Mouse (Mus musculus): Measurements from ENCODE around the gene Nkap.
"Not testable (repeated sequence)": the region's sequence is repeated elsewhere in the genome, so short reads cannot be mapped to it uniquely, and the experiment has no call there.

Gene Nkap

GRCm38 (mm10) chrX:37157839-37158238, 31.2 kb downstream of the Nkap start:
- in situ Hi-C loops (cut with MboI, MseI): no loop called here

GRCm38 (mm10) chrX:37161169-37161568, 34.6 kb downstream of the Nkap start:
- in situ Hi-C loops (cut with MboI, MseI): no loop called here

- in situ Hi-C loops (cut with MboI, MseI): no loop called here
These were observed 36.5 kb downstream of the Nkap start for GRCm38 (mm10) chrX:37163115-37163514.

GRCm38 (mm10) chrX:37167085-37167484, 40.5 kb downstream of the Nkap start:
- in situ Hi-C loops (cut with MboI, MseI): no loop called here

GRCm38 (mm10) chrX:37168742-37169141, 42.1 kb downstream of the Nkap start, which contains the start of gene Akap14:
Gene Akap14 (minus strand): TSS chrX:37168842.
- in situ Hi-C loops (cut with MboI, MseI): no loop called here

GRCm38 (mm10) chrX:37184401-37184800, 57.8 kb downstream of the Nkap start:
- in situ Hi-C loops (cut with MboI, MseI): not testable (repeated sequence)

GRCm38 (mm10) chrX:37190755-37191104, 64.1 kb downstream of the Nkap start:
- in situ Hi-C loops (cut with MboI, MseI): no loop called here

- in situ Hi-C loops (cut with MboI, MseI): no loop called here
These were observed 64.6 kb downstream of the Nkap start, which contains the start of the genes Ndufa1 and Rnf113a1 for GRCm38 (mm10) chrX:37191105-37191743. Gene Ndufa1 (minus strand): TSS chrX:37191163. Gene Rnf113a1 (plus strand): TSS chrX:37191245.

GRCm38 (mm10) chrX:37191744-37192379, 65.3 kb downstream of the Nkap start:
- in situ Hi-C loops (cut with MboI, MseI): no loop called here

- in situ Hi-C loops (cut with MboI, MseI): no loop called here
These were observed 72.1 kb downstream of the Nkap start for GRCm38 (mm10) chrX:37198676-37199075.
